Mouse (Mus musculus): ENCODE results near the gene Hsdl1. TPM values are rescaled to one million over a fixed set of nuclear protein-coding genes. Genes with fewer than 3 reads are reported as not detected.

Gene Hsdl1
- polyA plus RNA-seq, 1 experiment from 2014 or later = 31.1 TPM

DNA sequence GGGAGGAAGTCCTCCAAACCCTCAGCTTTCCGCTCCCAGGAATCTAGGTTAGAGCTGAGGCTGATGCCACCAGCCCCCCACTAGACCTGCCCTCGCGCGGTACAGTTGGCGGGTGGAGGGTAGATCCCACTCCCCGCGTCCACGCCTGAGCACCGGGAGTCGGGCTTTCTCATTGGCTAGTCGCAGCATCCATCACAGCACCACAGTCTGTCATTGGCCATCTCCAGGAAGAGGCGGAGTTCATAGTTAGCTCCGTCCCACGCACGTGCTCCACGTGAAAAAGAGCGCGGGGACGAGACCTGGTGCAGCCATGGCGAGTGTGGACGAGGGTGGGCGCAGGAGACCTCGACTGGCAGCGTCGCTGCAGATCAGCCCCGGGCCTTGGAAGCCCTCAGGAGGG lies 37.5 kb upstream of the Hsdl1 start, which contains the start of gene Adad2:
Adad2 (plus strand) TSS at position 277 of the 400 bp plus-strand sequence.
- Histone ChIP-seq H3K27me3 (peaks cover 5% of the 10 kb centered on the region; the same call in 1 of the 2 replicates), H3K4me3 (replicated peaks) (no peak within 1 kb of the TSS), H3K9me3 (replicated peaks) (no peaks in the 10 kb centered on the region), H3K9ac (no peak within 1 kb of the TSS), H3K27ac (replicated peaks) (no peak within 1 kb of the TSS), H3K4me1 (no peaks in the 10 kb centered on the region), H3K36me3 (no peaks in the 10 kb centered on the region), H3K4me2 (replicated peaks) (no peak within 1 kb of the TSS)
- WGBS = 83% methylated on average over 26 of the region's 26 CpGs
- ATAC-seq (ENCODE audit: insufficient number of reproducible peaks, low FRiP score, low TSS enrichment, low read depth) = no peak

DNA sequence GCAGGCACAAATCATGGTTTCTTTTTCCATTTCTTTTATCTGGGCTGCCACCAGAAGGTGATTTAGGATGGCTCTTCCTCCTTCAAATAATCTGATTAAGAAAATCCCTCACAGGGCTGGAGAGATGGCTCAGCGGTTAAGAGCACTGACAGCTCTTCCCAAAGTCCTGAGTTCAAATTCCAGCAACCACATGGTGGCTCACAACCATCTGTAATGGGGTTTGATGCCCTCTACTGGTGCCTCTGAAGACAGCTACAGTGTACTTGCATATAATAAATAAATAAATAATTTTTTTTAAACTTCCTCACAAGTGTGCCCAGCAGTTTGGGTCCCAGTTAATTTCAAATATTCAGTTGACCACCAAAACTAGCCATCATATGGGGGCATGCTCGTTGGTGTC lies 31.2 kb upstream of the Hsdl1 start:
- Histone ChIP-seq H3K4me1 (peaks cover 16% of the 10 kb centered on the region), H3K27ac (replicated peaks) (no peak overlapping the region), H3K4me3 (replicated peaks) (no peak overlapping the region), H3K27me3 (no peaks in the 10 kb centered on the region), H3K9ac (no peak overlapping the region), H3K9me3 (replicated peaks) (no peaks in the 10 kb centered on the region), H3K36me3 (peaks cover 11% of the 10 kb centered on the region), H3K4me2 (replicated peaks) (no peak overlapping the region)
- 84% methylated on average over 2 of the region's 2 CpGs for WGBS
- no peak for ATAC-seq (ENCODE audit: insufficient number of reproducible peaks, low FRiP score, low TSS enrichment, low read depth)

DNA sequence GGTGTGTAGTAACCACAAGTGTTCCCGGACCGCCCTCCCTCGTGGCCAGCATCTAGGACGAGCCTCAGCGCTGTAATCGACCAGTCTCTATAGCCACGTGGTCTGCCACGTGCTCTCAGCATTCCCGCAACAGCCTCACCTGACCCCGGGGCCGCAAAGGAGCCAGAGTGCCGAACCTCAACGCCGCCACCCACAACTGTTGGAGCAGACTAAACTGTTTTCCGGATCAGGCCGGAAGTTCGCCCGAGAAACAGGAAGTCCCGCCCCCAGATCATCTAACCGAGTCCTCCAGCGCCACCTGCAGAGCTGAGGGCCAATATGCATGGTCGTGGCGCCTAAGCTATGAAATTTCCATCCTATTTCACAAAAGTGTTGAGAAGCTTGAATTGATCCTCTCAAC lies 30.0 kb upstream of the Hsdl1 start, which contains the start of gene Taf1c:
Taf1c (minus strand) TSS at position 227 of the 400 bp plus-strand sequence.
- peak; percentile 68 for ATAC-seq (ENCODE audit: insufficient number of reproducible peaks, low FRiP score, low TSS enrichment, low read depth)
- WGBS = 0% methylated on average over 23 of the region's 23 CpGs
- Histone ChIP-seq H3K4me3 (replicated peaks) (peak within 1 kb of the TSS; percentile 61), H3K9me3 (replicated peaks) (no peaks in the 10 kb centered on the region), H3K9ac (peak within 1 kb of the TSS; percentile 59), H3K27me3 (no peaks in the 10 kb centered on the region), H3K36me3 (peaks cover 23% of the 10 kb centered on the region), H3K4me2 (replicated peaks) (peak within 1 kb of the TSS; percentile 78), H3K27ac (replicated peaks) (0 out of 2 replicates have a peak within 1 kb of the TSS, but pooled peaks have one; percentile 17), H3K4me1 (peaks cover 16% of the 10 kb centered on the region)

- no peaks in the 10 kb centered on the region for H3K9me3 ChIP-seq (replicated peaks)
- H3K27ac ChIP-seq (replicated peaks) = 0 out of 2 replicates have a peak overlapping the region, but pooled peaks have one; percentile 17
- peak overlapping the region; percentile 59 for H3K9ac ChIP-seq
- H3K4me3 ChIP-seq (replicated peaks) = peak overlapping the region; percentile 61
- 41% methylated on average over 12 of the region's 12 CpGs for WGBS
- peaks cover 29% of the 10 kb centered on the region for H3K36me3 ChIP-seq
- peak overlapping the region; percentile 78 for H3K4me2 ChIP-seq (replicated peaks)
- no peak for ATAC-seq (ENCODE audit: insufficient number of reproducible peaks, low FRiP score, low TSS enrichment, low read depth)
- H3K27me3 ChIP-seq = no peaks in the 10 kb centered on the region
- peaks cover 16% of the 10 kb centered on the region for H3K4me1 ChIP-seq
Measured at GRCm38 (mm10) chr8:119604398-119604803, 29.4 kb upstream of the Hsdl1 start.

GRCm38 (mm10) chr8:119603771-119604170 lies 28.8 kb upstream of the Hsdl1 start:
- Histone ChIP-seq H3K9me3 (replicated peaks) (no peaks in the 10 kb centered on the region), H3K27me3 (no peaks in the 10 kb centered on the region), H3K9ac (no peak overlapping the region), H3K4me1 (peaks cover 16% of the 10 kb centered on the region), H3K4me2 (replicated peaks) (peak overlapping the region; percentile 78), H3K27ac (replicated peaks) (no peak overlapping the region), H3K36me3 (peaks cover 35% of the 10 kb centered on the region), H3K4me3 (replicated peaks) (peak overlapping the region; percentile 61)
- ATAC-seq (ENCODE audit: insufficient number of reproducible peaks, low FRiP score, low TSS enrichment, low read depth) = no peak
- WGBS = 89% methylated on average over 4 of the region's 4 CpGs

DNA sequence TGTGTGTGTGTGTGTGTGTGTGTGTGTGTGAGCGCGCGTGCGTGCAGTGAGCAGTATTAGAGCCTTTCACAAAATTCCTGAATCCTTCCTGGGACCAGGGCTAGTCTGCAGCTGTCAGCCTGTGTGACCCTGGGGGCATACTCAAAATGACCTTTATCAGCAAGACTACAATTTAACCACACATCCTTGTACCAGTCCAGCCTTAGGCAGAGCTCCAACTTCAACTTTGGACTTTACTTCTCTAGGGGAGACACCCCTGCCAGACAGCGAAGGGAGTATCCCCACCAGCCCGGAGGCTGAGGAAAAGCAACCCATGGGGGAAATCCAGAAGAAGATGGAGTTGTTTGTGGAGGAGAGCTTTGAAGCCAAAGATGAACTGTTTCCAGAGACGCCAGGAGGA lies 16.5 kb upstream of the Hsdl1 start:
- no peak for ATAC-seq (ENCODE audit: insufficient number of reproducible peaks, low FRiP score, low TSS enrichment, low read depth)
- no peak overlapping the region for H3K27ac ChIP-seq (replicated peaks)
- no peaks in the 10 kb centered on the region; the same call in 1 of the 2 replicates for H3K4me1 ChIP-seq
- H3K9ac ChIP-seq = no peak overlapping the region
- no peaks in the 10 kb centered on the region for H3K9me3 ChIP-seq (replicated peaks)
- no peak overlapping the region for H3K4me2 ChIP-seq (replicated peaks)
- H3K36me3 ChIP-seq = peaks cover 1% of the 10 kb centered on the region; the same call in 1 of the 2 replicates
- WGBS = 86% methylated on average over 7 of the region's 7 CpGs
- no peak overlapping the region for H3K4me3 ChIP-seq (replicated peaks)
- H3K27me3 ChIP-seq = no peaks in the 10 kb centered on the region

DNA sequence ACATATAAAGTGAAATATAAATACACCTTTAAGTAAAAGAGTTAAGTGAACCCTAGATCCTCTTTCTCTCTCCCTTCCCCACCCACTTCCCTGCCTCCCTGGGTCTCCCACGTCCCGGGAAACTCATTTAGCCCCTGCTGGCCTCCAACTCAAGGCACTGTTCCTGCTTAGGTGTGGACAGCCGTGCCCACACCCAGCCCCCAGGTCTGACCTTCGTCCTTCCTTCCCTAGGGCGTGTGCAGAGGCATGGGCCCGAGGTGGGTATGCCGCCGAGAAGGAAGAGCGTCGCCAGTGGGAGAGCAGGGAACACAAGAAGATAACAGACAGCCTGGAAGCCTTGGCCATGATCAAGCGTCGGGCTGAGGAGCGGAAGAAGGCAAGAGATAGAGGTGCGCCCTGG lies 15.4 kb upstream of the Hsdl1 start:
- 80% methylated on average over 14 of the region's 14 CpGs for WGBS
- ATAC-seq (ENCODE audit: insufficient number of reproducible peaks, low FRiP score, low TSS enrichment, low read depth) = no peak
- Histone ChIP-seq H3K4me3 (replicated peaks) (no peak overlapping the region), H3K27me3 (no peaks in the 10 kb centered on the region), H3K9me3 (replicated peaks) (no peaks in the 10 kb centered on the region), H3K4me2 (replicated peaks) (no peak overlapping the region), H3K4me1 (peaks cover 5% of the 10 kb centered on the region), H3K27ac (replicated peaks) (no peak overlapping the region), H3K36me3 (no peaks in the 10 kb centered on the region), H3K9ac (no peak overlapping the region)

GRCm38 (mm10) chr8:119588844-119589243 lies 13.9 kb upstream of the Hsdl1 start:
- H3K27ac ChIP-seq (replicated peaks) = no peak overlapping the region
- H3K36me3 ChIP-seq = no peaks in the 10 kb centered on the region
- H3K27me3 ChIP-seq = no peaks in the 10 kb centered on the region
- 19% methylated on average over 10 of the region's 10 CpGs for WGBS
- no peak for ATAC-seq (ENCODE audit: insufficient number of reproducible peaks, low FRiP score, low TSS enrichment, low read depth)
- H3K4me1 ChIP-seq = peaks cover 5% of the 10 kb centered on the region
- no peak overlapping the region for H3K9ac ChIP-seq
- no peak overlapping the region for H3K4me3 ChIP-seq (replicated peaks)
- H3K4me2 ChIP-seq (replicated peaks) = no peak overlapping the region
- no peaks in the 10 kb centered on the region for H3K9me3 ChIP-seq (replicated peaks)

DNA sequence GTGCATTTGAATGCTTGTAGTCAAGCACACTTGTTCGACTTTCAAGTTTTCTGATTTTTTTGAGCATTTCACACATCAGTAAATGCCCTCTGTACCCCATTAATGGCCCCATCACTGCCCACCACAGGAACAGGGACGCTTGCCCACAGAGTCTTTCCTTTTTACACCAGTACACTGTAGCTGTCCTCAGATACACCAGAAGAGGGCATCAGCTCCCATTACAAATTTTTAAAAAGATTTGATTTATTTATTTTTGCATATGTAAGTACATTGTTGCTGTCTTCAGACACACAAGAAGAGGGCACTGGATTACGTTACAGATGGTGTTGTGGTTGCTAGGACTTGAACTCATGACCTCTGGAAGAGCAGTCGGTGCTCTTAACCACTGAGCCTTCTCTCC lies 13.3 kb upstream of the Hsdl1 start:
- Histone ChIP-seq H3K4me3 (replicated peaks) (no peak overlapping the region), H3K27me3 (no peaks in the 10 kb centered on the region), H3K36me3 (no peaks in the 10 kb centered on the region), H3K9me3 (replicated peaks) (no peaks in the 10 kb centered on the region), H3K27ac (replicated peaks) (no peak overlapping the region), H3K9ac (no peak overlapping the region), H3K4me2 (replicated peaks) (no peak overlapping the region), H3K4me1 (peaks cover 5% of the 10 kb centered on the region)
- 57% methylated on average over 4 of the region's 4 CpGs for WGBS
- ATAC-seq (ENCODE audit: insufficient number of reproducible peaks, low FRiP score, low TSS enrichment, low read depth) = no peak

DNA sequence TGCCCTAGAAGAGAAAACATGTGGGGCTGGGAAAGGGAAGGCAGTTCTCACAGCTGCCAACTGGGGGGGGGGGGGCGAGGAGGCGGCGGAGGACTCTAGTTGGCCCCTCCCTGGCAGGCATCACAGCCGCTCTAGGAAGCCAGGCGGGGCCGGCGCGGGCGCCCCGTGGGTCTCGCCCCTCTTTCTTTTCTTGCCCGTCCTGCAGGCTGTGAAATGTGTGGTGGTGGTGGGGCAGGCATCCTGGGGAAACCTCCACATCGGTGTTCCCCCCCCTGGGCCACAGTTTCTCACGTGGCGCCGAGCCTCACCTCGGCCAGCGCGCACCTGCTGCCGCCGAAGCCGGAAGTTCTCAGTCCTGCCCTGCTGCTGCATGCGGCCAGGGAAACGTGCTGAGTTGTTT lies 10.9 kb upstream of the Hsdl1 start:
- Histone ChIP-seq H3K9me3 (replicated peaks) (no peaks in the 10 kb centered on the region), H3K4me1 (peaks cover 5% of the 10 kb centered on the region), H3K27ac (replicated peaks) (no peak overlapping the region), H3K4me3 (replicated peaks) (peak overlapping the region; percentile 37), H3K9ac (no peak overlapping the region; the same call in 1 of the 2 replicates), H3K27me3 (no peaks in the 10 kb centered on the region), H3K36me3 (no peaks in the 10 kb centered on the region), H3K4me2 (replicated peaks) (peak overlapping the region; percentile 61)
- WGBS = 18% methylated on average over 23 of the region's 24 CpGs
- no peak for ATAC-seq (ENCODE audit: insufficient number of reproducible peaks, low FRiP score, low TSS enrichment, low read depth)

GRCm38 (mm10) chr8:119580441-119581161 lies 5.6 kb upstream of the Hsdl1 start:
- Histone ChIP-seq H3K9ac (no peak overlapping the region), H3K9me3 (replicated peaks) (no peaks in the 10 kb centered on the region), H3K4me1 (no peaks in the 10 kb centered on the region), H3K27me3 (peaks cover 24% of the 10 kb centered on the region), H3K4me2 (replicated peaks) (no peak overlapping the region), H3K36me3 (no peaks in the 10 kb centered on the region), H3K27ac (replicated peaks) (no peak overlapping the region), H3K4me3 (replicated peaks) (no peak overlapping the region)
- 87% methylated on average over 5 of the region's 5 CpGs for WGBS
- no peak for ATAC-seq (ENCODE audit: insufficient number of reproducible peaks, low FRiP score, low TSS enrichment, low read depth)

DNA sequence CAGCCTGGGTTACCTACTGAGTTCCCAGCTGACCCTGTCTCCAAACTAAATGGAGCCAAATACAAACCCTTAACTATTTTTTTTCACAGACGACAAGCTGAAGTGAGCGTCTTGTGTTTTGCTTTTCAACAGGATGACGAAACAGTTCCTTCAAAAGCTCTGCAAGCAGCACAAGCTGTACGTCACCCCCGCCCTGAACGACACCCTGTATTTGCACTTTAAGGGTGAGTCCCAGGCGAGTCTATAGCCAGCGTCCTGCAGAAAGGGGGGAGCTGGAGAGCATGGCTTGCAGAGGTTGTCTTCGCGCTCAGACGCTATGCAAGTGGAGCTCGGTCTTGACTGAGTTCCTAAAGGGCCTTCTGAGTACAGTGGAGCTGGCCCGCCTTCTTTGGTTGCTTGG lies 4.1 kb upstream of the Hsdl1 start:
- H3K4me1 ChIP-seq = peaks cover 4% of the 10 kb centered on the region
- H3K36me3 ChIP-seq = no peaks in the 10 kb centered on the region
- no peaks in the 10 kb centered on the region for H3K9me3 ChIP-seq (replicated peaks)
- no peak overlapping the region for H3K4me3 ChIP-seq (replicated peaks)
- H3K4me2 ChIP-seq (replicated peaks) = no peak overlapping the region
- WGBS = 41% methylated on average over 13 of the region's 13 CpGs
- H3K27ac ChIP-seq (replicated peaks) = no peak overlapping the region
- ATAC-seq (ENCODE audit: insufficient number of reproducible peaks, low FRiP score, low TSS enrichment, low read depth) = no peak
- H3K9ac ChIP-seq = no peak overlapping the region
- H3K27me3 ChIP-seq = peaks cover 24% of the 10 kb centered on the region

All from embryonic facial prominence, embryonic 15.5 days (tissue).